Mouse (Mus musculus) olfactory bulb, adult 2 months (tissue): ENCODE measurements around the gene Igf1r.

Source experiments
- CTCF ChIP-seq: fragments of 200-500 bp; IDR thresholded peaks from 2 replicates; pipeline ENCODE4 v1.5.1; 2012; ENCODE audit warnings: low read depth, mild to moderate bottlenecking, low read length, moderate library complexity; ENCODE audit not compliant: insufficient read depth
- POLR2A ChIP-seq: fragments of 200-500 bp; IDR thresholded peaks from 2 replicates; pipeline ENCODE4 v1.6.1; 2012; ENCODE audit warnings: mild to moderate bottlenecking, low read depth, low read length, moderate library complexity; ENCODE audit not compliant: insufficient read depth

GRCm38 (mm10) chr7:68224006-68224405 lies 271.4 kb downstream of the Igf1r start:
- TF ChIP-seq POLR2A (no peak), CTCF (no peak)
